Mouse (Mus musculus): ENCODE measurements at regions not wholly inside any gene's neighbourhood (a gene's known extent, or its start where the extent isn't known, plus 50 kb on each side); places are given as distances from the start of the nearest gene placed in this dataset.

- no peak for DNase-seq (ENCODE audit: low read depth, low spot score)
Observed at GRCm38 (mm10) chr13:107641926-107642657, 402.2 kb upstream of the Smim15 start.

DNA sequence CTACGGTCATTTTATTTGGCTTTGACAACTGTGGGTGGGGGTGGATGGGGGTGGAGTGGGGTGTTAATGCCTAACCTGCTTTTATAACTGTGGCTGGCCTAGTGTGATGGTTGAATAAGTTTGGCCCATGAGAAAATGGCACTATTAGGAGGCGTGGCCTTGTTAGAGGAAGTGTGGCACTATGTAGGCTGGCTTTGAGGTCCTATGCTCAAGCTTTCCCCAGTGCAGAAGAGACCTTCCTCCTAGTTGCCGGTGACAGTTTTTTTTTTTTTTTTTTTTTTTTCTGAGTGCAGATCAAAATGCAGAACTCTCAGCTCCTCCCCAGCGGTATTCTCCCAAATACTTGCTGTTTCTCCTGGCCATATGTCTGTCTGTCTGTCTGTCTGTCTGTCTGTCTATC, 404.6 kb upstream of the Smim15 start:
- DNase-seq (ENCODE audit: low read depth, low spot score), result peak; percentile 5

- no peak for DNase-seq (ENCODE audit: low read depth, low spot score)
Observed at GRCm38 (mm10) chr13:107637269-107637668, 407.0 kb upstream of the Smim15 start.

- DNase-seq (ENCODE audit: low read depth, low spot score), result no peak
Observed at GRCm38 (mm10) chr13:107635114-107635513, 409.1 kb upstream of the Smim15 start.

GRCm38 (mm10) chr13:107627073-107627472, 417.2 kb upstream of the Smim15 start:
- DNase-seq (ENCODE audit: low read depth, low spot score), result no peak

- DNase-seq (ENCODE audit: low read depth, low spot score), result no peak
Observed at GRCm38 (mm10) chr13:107626670-107627069, 417.6 kb upstream of the Smim15 start.

DNA sequence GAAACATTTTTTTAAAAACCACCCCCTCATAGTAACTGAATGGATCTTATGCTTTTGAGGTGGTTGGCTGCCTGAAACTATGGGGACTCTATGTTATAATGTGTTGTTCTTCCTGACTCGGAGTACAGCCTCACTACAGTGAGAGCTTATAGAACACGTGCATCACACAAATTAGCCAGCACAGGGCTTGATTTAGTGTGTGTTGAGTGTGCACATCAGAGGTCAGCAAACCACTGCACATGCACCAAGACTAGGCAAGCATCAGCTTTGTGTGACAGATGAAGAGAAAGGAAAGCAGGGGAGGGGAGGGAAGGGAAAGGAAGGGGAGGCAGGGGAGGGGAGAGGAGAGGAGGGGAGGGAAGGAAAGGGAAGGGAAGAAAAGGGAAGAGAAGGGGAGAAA, 422.9 kb upstream of the Smim15 start:
- no peak for DNase-seq (ENCODE audit: low read depth, low spot score)

- no peak for DNase-seq (ENCODE audit: low read depth, low spot score)
Observed at GRCm38 (mm10) chr13:107620887-107621286, 423.4 kb upstream of the Smim15 start.

GRCm38 (mm10) chr13:107620210-107620609, 424.0 kb upstream of the Smim15 start:
- no peak for DNase-seq (ENCODE audit: low read depth, low spot score)

DNA sequence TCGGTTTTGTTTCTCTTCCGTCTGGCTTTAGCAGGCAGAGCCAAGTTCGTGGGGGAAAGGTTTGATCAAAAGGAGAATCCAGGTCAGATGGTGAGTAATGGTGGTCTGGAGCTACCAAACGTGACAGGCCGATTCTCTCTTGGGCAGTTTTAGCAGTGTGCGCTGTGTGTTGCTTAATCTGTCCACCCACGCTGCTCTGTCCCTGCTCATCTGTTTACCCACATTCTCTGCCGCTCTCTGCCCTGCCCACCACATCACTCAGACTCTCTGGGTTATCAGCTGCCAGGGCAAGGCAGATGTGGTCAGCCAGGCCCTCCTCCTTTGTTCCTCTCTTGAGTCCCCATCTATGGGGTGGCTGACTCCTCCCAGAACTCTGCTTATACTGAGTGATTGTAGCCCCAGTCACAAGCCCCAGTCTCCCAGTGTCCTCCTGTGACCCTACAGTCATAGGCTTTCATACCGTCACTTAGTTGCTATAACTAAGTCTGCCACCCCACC, 424.8 kb upstream of the Smim15 start:
- DNase-seq (ENCODE audit: low read depth, low spot score), result no peak

DNA sequence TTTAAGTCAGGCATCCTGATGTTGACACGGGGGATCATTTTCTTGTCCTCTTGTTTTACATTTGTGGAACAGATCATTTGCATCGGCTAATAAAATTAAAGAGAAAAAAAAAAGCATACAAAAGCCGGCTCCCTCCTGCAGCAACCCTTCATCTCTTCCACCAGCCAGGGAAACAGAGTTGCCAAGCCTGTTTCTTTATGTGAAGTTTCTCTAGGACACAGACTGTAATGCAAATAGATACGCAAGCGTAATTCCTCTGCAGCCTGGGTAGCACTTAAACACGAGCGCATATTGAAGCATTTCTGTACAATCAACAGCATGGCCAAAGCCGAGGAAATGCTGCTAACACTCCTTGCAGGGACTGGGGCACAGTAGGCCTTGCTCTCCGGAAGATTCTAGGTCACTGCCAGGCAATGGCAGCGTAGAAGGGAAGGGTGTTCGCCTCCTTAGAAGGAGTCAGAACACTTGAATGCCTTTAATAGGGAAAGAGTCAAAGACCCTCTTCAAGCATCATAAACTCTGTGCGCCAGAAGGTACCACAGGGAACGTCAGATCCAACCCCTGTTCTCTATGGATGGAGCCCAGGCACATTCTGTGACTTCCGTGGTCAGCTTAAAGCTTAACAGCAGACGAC, 425.3 kb upstream of the Smim15 start:
- no peak for DNase-seq (ENCODE audit: low read depth, low spot score)

- DNase-seq (ENCODE audit: low read depth, low spot score), result no peak
Observed at GRCm38 (mm10) chr13:107618369-107618771, 425.9 kb upstream of the Smim15 start.

- DNase-seq (ENCODE audit: low read depth, low spot score), result no peak
Observed at GRCm38 (mm10) chr13:107617582-107617981, 426.7 kb upstream of the Smim15 start.

- DNase-seq (ENCODE audit: low read depth, low spot score), result no peak
Observed at GRCm38 (mm10) chr13:107616775-107617174, 427.5 kb upstream of the Smim15 start.

DNA sequence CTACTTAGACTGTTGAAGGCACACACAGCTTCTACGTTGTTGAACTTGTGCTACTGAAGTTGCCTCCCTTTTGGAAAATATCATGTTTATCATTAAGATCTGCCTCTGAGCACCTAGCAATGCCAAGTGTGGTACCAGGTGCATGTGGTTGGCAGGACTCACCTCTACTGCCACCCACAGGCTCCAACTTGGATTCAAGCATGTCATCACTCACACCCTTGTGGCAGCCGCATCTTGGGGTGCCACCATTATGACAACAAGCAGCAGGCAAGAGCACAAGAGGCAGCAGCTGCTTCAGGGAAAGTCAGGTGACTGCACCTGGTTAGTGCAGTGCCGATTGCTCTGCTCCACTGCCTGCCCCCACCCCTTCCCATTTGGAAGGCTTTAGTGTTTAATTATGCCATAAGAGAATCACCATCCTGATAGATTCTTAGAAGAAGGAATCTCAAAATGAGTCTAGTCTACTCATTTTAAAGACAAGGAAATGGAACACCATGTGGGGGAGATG, 435.2 kb upstream of the Smim15 start:
- peak; percentile 3 for DNase-seq (ENCODE audit: low read depth, low spot score)

DNA sequence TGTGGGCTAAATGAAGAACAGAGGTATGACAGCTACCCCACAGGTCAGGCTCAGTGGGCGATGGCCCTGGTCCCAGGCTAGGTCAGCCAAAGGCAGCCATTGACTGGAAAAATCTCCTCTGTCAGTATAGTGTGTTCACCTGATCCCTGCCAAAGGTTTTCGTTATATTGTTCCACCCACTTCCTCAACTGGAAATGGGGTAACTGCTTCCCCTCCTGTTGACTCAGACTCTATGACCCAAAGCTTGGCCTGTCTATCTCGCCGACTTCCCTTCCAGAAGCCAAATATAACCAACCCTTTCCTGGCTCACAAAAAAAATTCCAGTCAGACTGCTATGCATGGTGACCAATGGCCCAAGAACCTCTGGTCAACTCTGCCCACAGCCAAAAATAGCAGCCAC, 437.0 kb upstream of the Smim15 start:
- DNase-seq (ENCODE audit: low read depth, low spot score), result no peak

- no peak for DNase-seq (ENCODE audit: low read depth, low spot score)
Observed at GRCm38 (mm10) chr13:107602149-107602548, 442.1 kb upstream of the Smim15 start.

- DNase-seq (ENCODE audit: low read depth, low spot score), result no peak
Observed at GRCm38 (mm10) chr13:107601132-107601439, 443.2 kb upstream of the Smim15 start.

GRCm38 (mm10) chr13:107600331-107601131, 443.7 kb upstream of the Smim15 start:
- DNase-seq (ENCODE audit: low read depth, low spot score), result no peak

- DNase-seq (ENCODE audit: low read depth, low spot score), result no peak
Observed at GRCm38 (mm10) chr13:107599094-107599644, 445.1 kb upstream of the Smim15 start.

DNA sequence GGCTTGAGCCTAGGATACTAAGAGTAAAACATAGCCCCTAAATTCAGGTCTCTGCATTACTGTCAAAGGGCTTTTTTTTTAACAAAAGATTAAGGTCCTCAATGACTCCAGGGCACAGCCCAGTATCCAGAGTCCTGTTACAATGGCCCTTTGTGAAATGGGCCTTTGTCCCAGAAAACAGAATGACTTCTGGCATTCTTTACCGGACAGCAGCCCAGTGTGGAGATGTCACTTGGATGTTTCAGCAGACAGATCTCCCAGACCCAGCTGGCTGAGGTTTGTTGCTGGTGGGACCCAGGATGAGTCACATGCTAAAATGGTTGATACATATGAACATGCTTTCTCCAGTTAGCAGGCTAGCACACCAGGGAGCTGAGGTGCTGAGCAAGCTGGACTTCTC, 445.9 kb upstream of the Smim15 start:
- DNase-seq (ENCODE audit: low read depth, low spot score), result no peak

- DNase-seq (ENCODE audit: low read depth, low spot score), result no peak
Observed at GRCm38 (mm10) chr13:107597217-107597616, 447.0 kb upstream of the Smim15 start.
